Mouse (Mus musculus) bone marrow, adult 2 months (tissue): ENCODE results near the gene Baat.

Source experiments
- CTCF ChIP-seq: fragments of 200-500 bp; IDR thresholded peaks from 2 replicates; pipeline ENCODE4 v1.5.1; 2011; ENCODE audit warnings: low read length, control low read depth; ENCODE audit not compliant: control insufficient read depth, insufficient read depth
- POLR2A ChIP-seq: fragments of 200-500 bp; IDR thresholded peaks from 2 replicates; pipeline ENCODE4 v1.6.1; 2011; ENCODE audit warnings: low read depth, mild to moderate bottlenecking, control low read depth, low read length, borderline replicate concordance; ENCODE audit not compliant: control insufficient read depth

DNA sequence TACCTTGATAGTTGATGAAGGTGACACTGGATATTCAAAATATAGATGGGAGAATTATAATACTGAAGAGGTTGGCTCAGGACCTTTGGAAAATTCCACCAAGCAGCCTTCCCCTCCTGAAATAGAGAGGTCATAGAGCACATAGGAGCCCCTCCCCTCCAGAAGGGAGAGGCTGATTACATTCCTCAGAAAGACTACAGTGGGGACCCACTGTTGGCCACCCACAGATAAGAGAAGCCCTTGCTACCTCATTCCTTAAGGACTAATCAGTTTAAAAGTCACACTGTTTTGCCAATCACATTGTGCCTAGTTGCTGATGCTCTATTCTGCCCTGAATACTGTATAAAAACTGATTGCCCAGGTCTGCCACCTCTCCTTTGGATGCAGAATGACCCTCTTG is 31.8 kb downstream of the Baat start:
- TF ChIP-seq POLR2A (no peak), CTCF (no peak)
